26 mouse cellular contexts compared by ENCODE assay signal in genomic region chr10:18946727-18947126, GRCm38 (mm10).
A peak's percentile ranks its signal among the peaks of the same experiment; 100 is the strongest.
DNase-seq lines count a peak whose midpoint lies in the region; ATAC-seq lines count a peak whose summit lies in the region.
"Had no signal": no experiment of that assay in that cellular context is flagged by ENCODE, and none has a peak within 500 bp of the region (broad histone marks: within the 10 kb centered on the region; RNA-seq: fewer than 3 reads in every experiment).

No protein-coding gene starts in this region.

- H3K27me3 ChIP-seq in heart, embryonic 11.5 days (ENCODE audit: control insufficient read depth, insufficient read depth, low read length): no peaks in the 10 kb centered on the region
- H3K27me3 ChIP-seq: CH12.LX; embryonic facial prominence, embryonic 13.5 days; embryonic facial prominence, embryonic 15.5 days; forebrain, embryonic 12.5 days; Patski had no signal

- no peak overlapping the region for H3K4me2 ChIP-seq in heart, embryonic 11.5 days
- H3K4me2 ChIP-seq: embryonic facial prominence, embryonic 13.5 days; embryonic facial prominence, embryonic 15.5 days; forebrain, embryonic 12.5 days had no signal

- ATAC-seq in activated CD4-positive, CD25-positive, alpha-beta regulatory T cell, adult 4 months: peak; percentile 65
- peak; percentile 75 for ATAC-seq in inflammation-experienced regulatory T-cells, adult 6 months
- no peak for ATAC-seq in heart, embryonic 11.5 days (replicated peaks; ENCODE audit: insufficient number of reproducible peaks, low FRiP score, low TSS enrichment)
- ATAC-seq: forebrain, embryonic 14.5 days; forebrain, embryonic 16.5 days; Patski had no signal

- no peak overlapping the region for H3K9ac ChIP-seq in heart, embryonic 11.5 days (ENCODE audit: low read depth, low read length)
- H3K9ac ChIP-seq: embryonic facial prominence, embryonic 13.5 days; embryonic facial prominence, embryonic 15.5 days; forebrain, embryonic 12.5 days had no signal

- H3K36me3 ChIP-seq in heart, embryonic 11.5 days (ENCODE audit: control insufficient read depth, insufficient read depth, low read length): no peaks in the 10 kb centered on the region
- H3K36me3 ChIP-seq: embryonic facial prominence, embryonic 13.5 days; embryonic facial prominence, embryonic 15.5 days; forebrain, embryonic 10.5 days; forebrain, embryonic 12.5 days; G1E had no signal

- H3K27ac ChIP-seq in heart, embryonic 11.5 days (ENCODE audit: low read depth, low read length): no peak overlapping the region
- H3K27ac ChIP-seq: embryonic facial prominence, embryonic 13.5 days; embryonic facial prominence, embryonic 15.5 days; forebrain, embryonic 10.5 days; forebrain, embryonic 12.5 days had no signal

- H3K4me1 ChIP-seq in heart, embryonic 11.5 days (ENCODE audit: control insufficient read depth, insufficient read depth, low read length): no peaks in the 10 kb centered on the region
- H3K4me1 ChIP-seq: embryonic facial prominence, embryonic 13.5 days; embryonic facial prominence, embryonic 15.5 days; forebrain, embryonic 10.5 days; forebrain, embryonic 12.5 days had no signal

- H3K4me3 ChIP-seq in heart, embryonic 11.5 days (ENCODE audit: low read depth, low read length): no peak overlapping the region
- H3K4me3 ChIP-seq: embryonic facial prominence, embryonic 13.5 days; embryonic facial prominence, embryonic 15.5 days; erythroblast, embryonic 14.5 days; forebrain, embryonic 10.5 days; forebrain, embryonic 12.5 days had no signal

- no peaks in the 10 kb centered on the region for H3K9me3 ChIP-seq in heart, embryonic 11.5 days (replicated peaks; ENCODE audit: control insufficient read depth, low read length)
- H3K9me3 ChIP-seq: embryonic facial prominence, embryonic 13.5 days; embryonic facial prominence, embryonic 15.5 days; forebrain, embryonic 10.5 days; forebrain, embryonic 12.5 days; G1E had no signal

- peak; percentile 29 for DNase-seq in CD4-positive helper T cell, adult 2 months (ENCODE audit: low read depth, low spot score)
- DNase-seq in frontal cortex, postnatal 25 days (ENCODE audit: low spot score in 2 of 2): no peak
- DNase-seq: adrenal gland, adult 2 months; adrenal gland, postnatal 10 days; adrenal gland, postnatal 25 days; B cell, adult 2 months; cerebellum, adult 11 months; cerebellum, adult 18-20 months; cerebellum, adult 8-10 months; cerebellum, adult 9-11 months; cerebellum, postnatal 14 days; cerebellum, postnatal 36 days; embryo, embryonic 11 days had no signal
